Mouse (Mus musculus) spleen, adult 18-20 months (tissue): Measurements from ENCODE around the gene Fbln7.

Source experiments
- DNase-seq, 2 experiments: peaks; one replicate each; pipeline ENCODE4 v3.0.0; 2022; ENCODE audit warnings: mixed read lengths in 2 of 2

The Fbln7 gene

GRCm38 (mm10) chr2:128875526-128875925 is 12.7 kb downstream of the Fbln7 start:
- DNase-seq, result no peak

- peak in 1 of 2 experiments; percentile 17 for DNase-seq
These were observed 18.5 kb downstream of the Fbln7 start for GRCm38 (mm10) chr2:128881236-128881635.

- DNase-seq, result no peak
These were observed 22.5 kb downstream of the Fbln7 start for GRCm38 (mm10) chr2:128885225-128885811.

GRCm38 (mm10) chr2:128887866-128888550 is 25.2 kb downstream of the Fbln7 start:
- DNase-seq, result no peak

GRCm38 (mm10) chr2:128890661-128891335 is 28.0 kb downstream of the Fbln7 start:
- no peak for DNase-seq

- no peak for DNase-seq
These were observed 29.5 kb downstream of the Fbln7 start for GRCm38 (mm10) chr2:128892180-128892721.

GRCm38 (mm10) chr2:128902843-128903242 is 40.1 kb downstream of the Fbln7 start:
- no peak for DNase-seq

- no peak for DNase-seq
These were observed 40.9 kb downstream of the Fbln7 start for GRCm38 (mm10) chr2:128903661-128904060.

GRCm38 (mm10) chr2:128914978-128915377 is 52.2 kb downstream of the Fbln7 start:
- no peak for DNase-seq

- DNase-seq, result no peak
These were observed 53.7 kb downstream of the Fbln7 start for GRCm38 (mm10) chr2:128916528-128916927.

GRCm38 (mm10) chr2:128924799-128925198 is 62.0 kb downstream of the Fbln7 start:
- no peak for DNase-seq

- DNase-seq, result no peak
These were observed 65.7 kb downstream of the Fbln7 start for GRCm38 (mm10) chr2:128928446-128928845.

- no peak for DNase-seq
These were observed 67.9 kb downstream of the Fbln7 start for GRCm38 (mm10) chr2:128930704-128931103.

- DNase-seq, result no peak
These were observed 73.5 kb downstream of the Fbln7 start for GRCm38 (mm10) chr2:128936256-128936655.

- peak; percentile 95 to 96 for DNase-seq
These were observed 81.1 kb downstream of the Fbln7 start, which contains the start of gene Zc3h8 for GRCm38 (mm10) chr2:128943538-128944528. Gene Zc3h8, minus strand, starts transcription at chr2:128944077.
